Mouse (Mus musculus) right cerebral cortex, postnatal 10 days (tissue): Measurements from ENCODE around the gene Gm3317.
"Not testable (repeated sequence)": the region's sequence is repeated elsewhere in the genome, so short reads cannot be mapped to it uniquely, and the experiment has no call there.

Source experiments
- DNase-seq, 2 experiments: peaks; one replicate each; pipeline ENCODE4 v3.0.0; 2021; ENCODE audit warnings: low spot score in 2 of 2

Gm3317 gene

DNA sequence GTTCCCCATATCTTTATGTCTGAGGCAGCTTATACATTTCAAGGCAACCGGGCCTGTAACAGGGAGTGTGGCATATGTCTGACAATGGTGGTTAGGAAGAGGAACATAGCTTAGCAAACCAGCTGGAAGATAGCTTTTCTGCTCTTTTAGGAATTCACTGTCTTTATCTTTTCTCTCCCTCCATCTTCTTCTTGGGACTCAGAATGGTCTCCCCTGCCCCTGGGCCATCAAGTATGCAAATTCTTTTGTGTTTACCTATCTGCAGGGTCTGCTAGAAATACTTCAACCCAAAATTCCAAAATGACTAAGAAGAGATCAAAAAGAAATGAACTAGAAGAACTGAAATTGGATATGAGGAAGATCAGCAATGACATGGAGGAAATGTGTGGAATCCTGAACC is at the start of gene Gm3317:
Gm3317 (plus strand) TSS at position 301 of the 400 bp plus-strand sequence.
- DNase-seq, result not testable (repeated sequence)

DNA sequence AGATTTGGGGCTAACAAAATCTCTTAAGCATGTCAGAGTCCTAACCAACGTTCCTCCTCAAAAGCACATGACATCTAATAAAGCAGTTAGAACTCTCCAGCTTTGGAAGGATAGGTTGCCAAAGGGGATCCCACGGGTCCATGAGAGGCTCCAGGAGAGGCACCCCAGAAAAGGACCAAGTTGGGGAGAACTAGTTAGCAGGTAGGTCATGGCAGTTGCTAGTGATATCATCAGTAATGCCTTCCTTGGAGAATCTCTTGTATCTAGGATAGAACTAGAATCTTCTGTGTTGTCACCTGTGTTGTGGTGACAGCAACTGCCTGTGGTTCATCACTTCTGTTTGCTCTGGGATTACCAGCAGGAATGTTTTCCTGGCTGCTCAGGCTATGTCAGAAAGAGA is 33.1 kb upstream of the Gm3317 start, which contains the start of gene Gm8279:
Gm8279 (plus strand) TSS at position 301 of the 400 bp plus-strand sequence.
- DNase-seq, result not testable (repeated sequence)

DNA sequence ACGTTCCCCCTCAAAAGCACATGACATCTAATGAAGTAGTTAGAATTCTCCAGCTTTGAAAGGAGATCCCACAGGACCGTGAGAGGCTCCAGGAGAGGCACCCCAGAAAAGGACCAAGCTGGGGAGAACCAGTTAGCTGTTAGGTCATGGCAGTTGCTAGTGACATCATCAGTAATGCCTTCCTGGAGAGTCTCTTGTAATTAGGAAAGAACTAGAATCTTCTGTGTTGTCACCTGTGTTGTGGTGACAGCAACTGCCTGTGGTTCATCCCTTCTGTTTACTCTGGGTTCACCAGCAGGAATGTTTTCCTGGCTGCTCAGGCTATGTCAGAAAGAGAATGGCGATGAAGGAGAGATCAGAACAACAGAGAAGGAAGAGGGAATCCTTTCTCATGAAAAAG is 21.2 kb downstream of the Gm3317 start, which contains the start of gene Gm8271:
Gm8271 (plus strand) TSS at position 301 of the 400 bp plus-strand sequence.
- DNase-seq, result not testable (repeated sequence)
